Mouse (Mus musculus) embryonic facial prominence, embryonic 14.5 days (tissue): ENCODE results near the gene Ctnnb1. TPM values are rescaled to one million over a fixed set of nuclear protein-coding genes. Genes with fewer than 3 reads are reported as not detected.
"Not testable (repeated sequence)": the region's sequence is repeated elsewhere in the genome, so short reads cannot be mapped to it uniquely, and the experiment has no call there.

Experiments
- ATAC-seq: fragments of 200-750 bp; cut with Nextera tagmentation; 2 replicates; pipeline ENCODE4 v1.8.0; 2017; ENCODE audit warnings: low read depth, moderate number of reproducible peaks, moderate TSS enrichment
- DNase-seq: peaks from one replicate; pipeline ENCODE4 v3.0.0-alpha.2; 2015; ENCODE audit warnings: low spot score
- H3K27ac ChIP-seq: fragments of 300-500 bp; sonication (generic); replicated peaks from 2 replicates; pipeline ENCODE4 v1.5.1; 2014; ENCODE audit warnings: low read depth, mild to moderate bottlenecking, low read length, moderate library complexity
- H3K27me3 ChIP-seq: fragments of 300-500 bp; sonication (generic); replicated peaks from 2 replicates; pipeline ENCODE4 v1.6.1; 2014; ENCODE audit warnings: low read length; ENCODE audit not compliant: control insufficient read depth, insufficient read depth
- H3K36me3 ChIP-seq: fragments of 300-500 bp; sonication (generic); 2 replicates; pipeline ENCODE4 v1.6.1; 2014; ENCODE audit warnings: low read length, mixed read lengths; ENCODE audit not compliant: control insufficient read depth, insufficient read depth
- H3K4me1 ChIP-seq: fragments of 300-500 bp; sonication (generic); 2 replicates; pipeline ENCODE4 v1.6.1; 2014; ENCODE audit warnings: antibody characterized with exemption, low read length; ENCODE audit not compliant: control insufficient read depth, insufficient read depth
- H3K4me2 ChIP-seq: fragments of 300-500 bp; sonication (generic); 2 replicates; pipeline ENCODE4 v1.6.1; 2014; ENCODE audit warnings: low read depth, mild to moderate bottlenecking, low read length, moderate library complexity, mixed read lengths
- H3K4me3 ChIP-seq: fragments of 300-500 bp; sonication (generic); 2 replicates; pipeline ENCODE4 v1.5.1; 2014; ENCODE audit warnings: low read depth, mild to moderate bottlenecking, low read length
- H3K9ac ChIP-seq: fragments of 300-500 bp; sonication (generic); 2 replicates; pipeline ENCODE4 v1.6.1; 2014; ENCODE audit warnings: low read depth, mild to moderate bottlenecking, low read length, moderate library complexity, mixed read lengths
- H3K9me3 ChIP-seq: fragments of 300-500 bp; sonication (generic); 2 replicates; pipeline ENCODE4 v1.6.1; 2016; ENCODE audit warnings: low read length; ENCODE audit not compliant: control insufficient read depth
- WGBS: fragments of 180-500 bp; shearing (Covaris S2); extraction: QIAGEN DNeasy Blood & Tissue Kit; methylation state at CpG from one replicate; pipeline ENCODE4 v1.1.7; 2014; 5-methylcytosine and 5-hydroxymethylcytosine counted together
- polyA plus RNA-seq: library from polyadenylated mRNA; unstranded; fragments of >200 nt; fragmentation: Nextera tagmentation; extraction: Ambion mirVana; gene quantifications from 2 replicates; pipeline ENCODE4 v1.2.1, GENCODE M21; 2014

Gene Ctnnb1
- polyA plus RNA-seq, 1 experiment from 2014 or later, result 716 TPM

GRCm38 (mm10) chr9:120914877-120915459 is 14.0 kb upstream of the Ctnnb1 start:
- no peak for DNase-seq
- H3K36me3 ChIP-seq, result no peaks in the 10 kb centered on the region
- no peak for ATAC-seq
- 84% methylated on average over 14 of the region's 14 CpGs for WGBS
- H3K9ac ChIP-seq, result no peak overlapping the region
- no peak overlapping the region for H3K4me2 ChIP-seq
- H3K27me3 ChIP-seq, result no peaks in the 10 kb centered on the region
- H3K4me3 ChIP-seq, result no peak overlapping the region
- peaks cover 4% of the 10 kb centered on the region; the same call in 1 of the 2 replicates for H3K9me3 ChIP-seq
- no peak overlapping the region for H3K27ac ChIP-seq
- H3K4me1 ChIP-seq, result peaks cover 4% of the 10 kb centered on the region; the same call in 1 of the 2 replicates

GRCm38 (mm10) chr9:120917619-120918018 is 11.4 kb upstream of the Ctnnb1 start:
- WGBS, result 97% methylated on average over 2 of the region's 2 CpGs

DNA sequence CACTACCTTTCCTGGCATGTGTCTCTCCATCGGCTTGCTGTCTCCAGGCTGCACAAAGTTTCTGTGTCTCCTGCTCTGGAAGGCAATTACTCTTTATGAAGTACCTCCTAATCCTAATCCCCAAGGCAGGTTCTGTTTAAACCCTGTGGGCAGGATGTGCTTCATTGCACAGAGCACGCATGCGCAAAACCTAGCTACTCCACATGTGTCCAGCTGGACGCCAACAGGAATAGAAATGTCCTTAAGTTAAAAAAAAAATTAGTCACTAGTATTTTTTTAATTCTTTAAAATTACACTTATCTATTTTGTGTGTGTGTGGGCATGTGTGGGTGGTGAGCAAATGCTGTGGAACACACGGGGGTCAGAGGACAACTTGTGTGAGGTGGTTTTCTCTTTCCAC is 10.8 kb upstream of the Ctnnb1 start:
- no peaks in the 10 kb centered on the region for H3K27me3 ChIP-seq
- no peak overlapping the region for H3K4me2 ChIP-seq
- ATAC-seq (no peak), DNase-seq (no peak)
- peaks cover 4% of the 10 kb centered on the region; the same call in 1 of the 2 replicates for H3K9me3 ChIP-seq
- 0 out of 2 replicates have a peak overlapping the region, but pooled peaks have one; percentile 63 for H3K27ac ChIP-seq
- peaks cover 4% of the 10 kb centered on the region; the same call in 1 of the 2 replicates for H3K4me1 ChIP-seq
- H3K4me3 ChIP-seq, result no peak overlapping the region
- 77% methylated on average over 5 of the region's 5 CpGs for WGBS
- no peak overlapping the region for H3K9ac ChIP-seq
- H3K36me3 ChIP-seq, result no peaks in the 10 kb centered on the region

More at GRCm38 (mm10) chr9:120917619-120918018, 11.4 kb upstream of the Ctnnb1 start:
- H3K27me3 ChIP-seq, H3K4me3 ChIP-seq, H3K9ac ChIP-seq, H3K27ac ChIP-seq, H3K36me3 ChIP-seq, H3K4me2 ChIP-seq, H3K4me1 ChIP-seq, ATAC-seq, H3K9me3 ChIP-seq, DNase-seq: not testable (repeated sequence)

DNA sequence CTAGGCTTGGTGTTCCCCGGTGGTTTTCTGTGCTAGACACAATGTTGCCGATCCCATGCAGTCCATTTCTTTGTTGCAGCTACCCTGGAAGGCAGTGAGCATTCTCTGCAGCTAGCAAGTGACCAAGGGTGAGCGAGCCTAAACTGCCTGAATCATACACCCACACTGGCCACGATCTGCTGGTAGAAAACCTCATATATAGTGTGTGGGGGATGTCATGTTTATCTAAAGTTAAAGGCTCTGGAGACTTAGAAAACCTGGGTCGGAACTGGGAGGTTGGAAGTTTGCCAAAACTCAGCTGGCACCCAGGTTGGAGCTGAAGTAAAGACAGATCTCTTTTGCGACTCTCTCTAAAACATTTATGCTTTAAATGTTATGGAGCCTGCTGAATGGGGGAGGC is 10.4 kb upstream of the Ctnnb1 start:
- DNase-seq (peak; percentile 62), ATAC-seq (no peak)
- Histone ChIP-seq H3K36me3 (no peaks in the 10 kb centered on the region), H3K4me1 (peaks cover 4% of the 10 kb centered on the region; the same call in 1 of the 2 replicates), H3K27me3 (no peaks in the 10 kb centered on the region), H3K4me2 (no peak overlapping the region), H3K4me3 (no peak overlapping the region), H3K27ac (peak overlapping the region; percentile 63), H3K9me3 (peaks cover 4% of the 10 kb centered on the region; the same call in 1 of the 2 replicates), H3K9ac (0 out of 2 replicates have a peak overlapping the region, but pooled peaks have one; percentile 22)
- WGBS, result 27% methylated on average over 6 of the region's 6 CpGs

GRCm38 (mm10) chr9:120919130-120919529 is 9.9 kb upstream of the Ctnnb1 start:
- Histone ChIP-seq H3K4me2 (no peak overlapping the region), H3K36me3 (no peaks in the 10 kb centered on the region), H3K9me3 (peaks cover 4% of the 10 kb centered on the region; the same call in 1 of the 2 replicates), H3K27me3 (no peaks in the 10 kb centered on the region), H3K4me1 (peaks cover 4% of the 10 kb centered on the region; the same call in 1 of the 2 replicates), H3K27ac (peak overlapping the region; percentile 63), H3K9ac (no peak overlapping the region), H3K4me3 (no peak overlapping the region)
- DNase-seq (peak; percentile 72), ATAC-seq (peak; percentile 84)
- WGBS, result 70% methylated on average over 5 of the region's 5 CpGs

DNA sequence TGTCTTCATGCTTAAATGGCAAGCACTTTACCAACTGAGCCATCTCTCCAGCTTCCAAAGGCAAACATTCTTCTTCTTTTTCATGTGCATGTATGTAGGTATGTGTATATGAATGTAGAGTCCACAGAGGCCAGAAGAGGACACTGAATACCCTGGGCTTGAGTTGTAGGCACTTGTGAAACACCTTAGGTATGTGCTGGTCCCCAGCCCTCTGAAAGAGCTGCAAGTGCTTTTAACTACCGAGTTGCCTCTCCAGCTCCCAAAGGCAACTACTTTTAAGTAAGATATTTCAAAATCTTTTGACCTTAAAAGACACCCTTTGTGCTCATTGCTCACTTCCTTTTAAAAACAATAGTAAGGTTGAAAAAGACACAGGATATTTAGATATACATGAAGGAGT is 2.9 kb upstream of the Ctnnb1 start:
- Histone ChIP-seq H3K36me3 (no peaks in the 10 kb centered on the region), H3K27me3 (no peaks in the 10 kb centered on the region), H3K4me3 (no peak overlapping the region), H3K9me3 (no peaks in the 10 kb centered on the region), H3K4me1 (no peaks in the 10 kb centered on the region), H3K27ac (no peak overlapping the region), H3K4me2 (no peak overlapping the region), H3K9ac (no peak overlapping the region)
- DNase-seq (no peak), ATAC-seq (no peak)
- WGBS, result 55% methylated on average over 1 of the region's 1 CpGs

DNA sequence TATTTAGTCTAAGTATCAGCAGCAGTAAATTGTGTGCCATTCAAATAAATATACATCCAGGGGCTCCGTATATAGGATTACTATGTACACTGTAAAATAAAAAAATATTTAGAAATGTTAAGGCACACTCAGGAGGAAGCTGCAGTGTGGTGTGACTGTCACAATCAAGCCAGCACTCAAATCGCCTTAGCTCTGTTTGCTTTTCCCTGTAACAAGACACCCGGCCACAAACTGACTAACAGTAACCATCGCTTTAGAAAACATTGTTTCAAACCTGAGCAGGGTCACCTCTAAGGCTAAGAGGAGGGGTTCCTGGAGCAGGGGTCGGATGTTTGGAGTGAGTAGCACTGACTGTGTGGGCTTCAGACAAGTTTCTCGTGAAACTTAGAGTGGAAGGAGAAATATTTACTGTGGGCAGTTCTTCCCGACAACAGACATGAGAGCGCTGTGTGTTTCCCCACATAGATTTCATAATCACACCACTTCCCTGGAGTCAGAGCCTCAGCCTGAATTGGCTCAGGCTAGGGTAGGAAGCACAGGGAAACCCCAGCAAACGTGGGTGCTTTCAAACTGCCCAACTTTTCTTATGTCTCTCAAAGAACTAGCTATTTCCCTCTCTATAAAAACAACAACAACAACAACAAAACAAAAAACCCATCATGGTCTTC is 1.9 kb upstream of the Ctnnb1 start:
- Histone ChIP-seq H3K9me3 (no peaks in the 10 kb centered on the region), H3K9ac (no peak overlapping the region; the same call in 1 of the 2 replicates), H3K4me3 (no peak overlapping the region), H3K36me3 (no peaks in the 10 kb centered on the region), H3K4me2 (no peak overlapping the region), H3K27ac (no peak overlapping the region), H3K27me3 (no peaks in the 10 kb centered on the region), H3K4me1 (no peaks in the 10 kb centered on the region)
- DNase-seq (no peak), ATAC-seq (no peak)
- 15% methylated on average over 9 of the region's 9 CpGs for WGBS

DNA sequence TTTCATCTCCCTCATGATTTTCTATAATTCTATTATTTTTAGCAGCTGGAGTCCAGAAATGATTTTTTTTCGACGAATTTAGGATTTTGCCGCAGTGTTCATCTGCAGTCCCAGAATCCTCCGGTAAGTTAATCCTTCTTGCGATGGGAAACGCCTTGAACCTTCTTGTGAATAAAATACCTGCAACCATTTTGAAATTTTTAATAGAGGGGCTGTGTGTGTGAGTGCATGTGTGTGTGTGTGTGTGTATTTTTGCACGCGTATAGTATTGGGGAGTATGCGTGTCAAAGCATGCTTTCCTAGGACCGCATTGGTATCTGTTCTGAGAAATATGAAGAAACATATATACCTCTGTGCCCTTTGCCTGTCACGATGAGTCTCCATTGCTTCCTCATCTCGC is 1.0 kb downstream of the Ctnnb1 start:
- no peaks in the 10 kb centered on the region for H3K27me3 ChIP-seq
- H3K36me3 ChIP-seq, result no peaks in the 10 kb centered on the region
- no peak for DNase-seq
- H3K9ac ChIP-seq, result no peak overlapping the region
- no peak for ATAC-seq
- no peaks in the 10 kb centered on the region for H3K4me1 ChIP-seq
- H3K4me3 ChIP-seq, result no peak overlapping the region
- no peak overlapping the region for H3K27ac ChIP-seq
- H3K9me3 ChIP-seq, result no peaks in the 10 kb centered on the region
- no peak overlapping the region for H3K4me2 ChIP-seq
- WGBS, result 91% methylated on average over 12 of the region's 12 CpGs
